Mouse (Mus musculus): ENCODE data around the gene Lgr4. TPM values are rescaled to one million over a fixed set of nuclear protein-coding genes. Genes with fewer than 3 reads are reported as not detected.

Lgr4 gene
- total RNA-seq, 2 experiments from 2014 or later, result 33.2 to 36.3 TPM

DNA sequence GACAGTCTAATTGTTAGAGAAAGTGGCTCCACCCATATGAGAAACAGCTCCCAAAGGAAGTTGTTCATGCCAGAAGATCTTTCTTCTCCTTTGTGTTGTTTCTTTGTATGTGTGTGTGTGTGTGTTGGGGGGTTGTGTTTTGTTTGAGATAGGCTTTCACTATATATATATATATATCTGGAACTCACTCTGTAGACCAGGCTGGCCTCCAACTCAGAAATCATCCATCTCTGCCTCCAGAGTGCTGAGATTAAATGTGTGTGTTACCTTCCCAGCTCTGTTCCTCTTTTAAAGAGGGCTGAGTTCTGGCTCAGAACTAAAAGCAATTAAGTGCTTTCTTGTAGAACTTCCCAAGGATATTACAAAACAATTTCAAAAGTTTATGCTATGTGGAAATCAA is 92.0 kb downstream of the Lgr4 start:
- no peak for DNase-seq (ENCODE audit: low spot score in 2 of 2)

GRCm38 (mm10) chr2:110012184-110012725 is 94.8 kb downstream of the Lgr4 start:
- DNase-seq (ENCODE audit: low spot score in 2 of 2), result no peak

- DNase-seq (ENCODE audit: low spot score in 2 of 2), result no peak
Observed at GRCm38 (mm10) chr2:110017087-110017486, 99.6 kb downstream of the Lgr4 start.

- DNase-seq (ENCODE audit: low spot score in 2 of 2), result peak; percentile 77 to 93
Observed at GRCm38 (mm10) chr2:110017616-110018505, 100.4 kb downstream of the Lgr4 start, which contains the start of gene Ccdc34. Gene Ccdc34 (plus strand): TSS chr2:110017817.

GRCm38 (mm10) chr2:110019656-110020055 is 102.2 kb downstream of the Lgr4 start:
- DNase-seq (ENCODE audit: low spot score in 2 of 2), result no peak

DNA sequence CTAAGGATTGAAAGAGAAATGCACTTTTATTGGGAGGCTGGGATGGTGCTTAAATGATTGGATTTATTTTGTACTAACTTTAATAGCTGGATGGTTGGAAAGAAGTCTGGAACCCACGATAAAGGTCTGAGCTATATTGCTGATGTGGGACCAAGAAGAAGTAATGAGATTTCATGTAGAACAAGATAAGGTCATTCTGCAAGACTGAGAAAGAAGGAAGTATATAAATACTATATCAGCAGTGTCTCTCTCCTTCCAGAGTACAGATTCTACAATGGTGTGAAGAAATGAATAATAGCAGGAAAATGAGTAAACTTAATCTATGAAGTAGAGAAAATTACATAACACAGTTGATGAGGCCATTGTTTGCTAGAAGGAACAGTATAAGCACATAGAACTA is 103.0 kb downstream of the Lgr4 start:
- no peak for DNase-seq (ENCODE audit: low spot score in 2 of 2)

DNA sequence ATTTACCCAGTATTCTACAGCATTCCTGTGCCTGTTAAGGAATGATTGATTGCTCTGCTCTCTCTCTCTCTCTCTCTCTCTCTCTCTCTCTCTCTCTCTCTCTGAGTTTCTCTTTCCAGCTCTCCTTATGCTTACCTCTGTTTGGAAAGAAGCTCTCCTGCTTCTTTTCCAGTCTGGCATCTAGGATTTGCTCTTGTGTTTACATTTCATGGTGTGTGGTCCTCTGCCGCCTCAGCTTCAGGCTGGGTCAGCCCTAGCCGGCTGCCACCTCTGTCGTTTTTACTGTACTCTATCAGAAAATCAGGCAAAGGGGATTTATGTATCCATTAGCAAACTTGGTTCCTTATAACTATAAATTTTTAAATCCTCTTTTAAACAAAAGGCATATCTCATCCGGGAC is 118.8 kb downstream of the Lgr4 start:
- no peak for DNase-seq (ENCODE audit: low spot score in 2 of 2)

DNA sequence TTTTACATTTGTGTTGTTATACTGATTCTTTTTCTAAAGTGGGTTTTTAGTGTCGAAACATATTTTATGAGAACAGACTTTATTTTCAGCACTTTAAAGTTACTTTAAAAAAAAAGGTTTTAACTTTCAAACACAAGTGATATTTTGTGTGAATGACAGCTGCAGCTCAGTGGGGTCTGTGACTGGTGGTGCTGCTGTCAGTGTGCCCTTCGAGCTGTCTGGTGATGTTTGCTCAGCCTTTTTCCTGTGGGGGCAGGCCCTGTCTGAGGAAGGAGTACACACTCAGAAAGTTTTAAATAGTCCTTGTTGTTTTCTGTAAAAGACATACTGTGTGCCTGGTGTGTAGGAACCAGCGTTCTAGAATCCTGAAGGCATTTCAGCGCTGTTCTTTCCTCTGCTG is 119.2 kb downstream of the Lgr4 start:
- DNase-seq (ENCODE audit: low spot score in 2 of 2), result no peak

DNA sequence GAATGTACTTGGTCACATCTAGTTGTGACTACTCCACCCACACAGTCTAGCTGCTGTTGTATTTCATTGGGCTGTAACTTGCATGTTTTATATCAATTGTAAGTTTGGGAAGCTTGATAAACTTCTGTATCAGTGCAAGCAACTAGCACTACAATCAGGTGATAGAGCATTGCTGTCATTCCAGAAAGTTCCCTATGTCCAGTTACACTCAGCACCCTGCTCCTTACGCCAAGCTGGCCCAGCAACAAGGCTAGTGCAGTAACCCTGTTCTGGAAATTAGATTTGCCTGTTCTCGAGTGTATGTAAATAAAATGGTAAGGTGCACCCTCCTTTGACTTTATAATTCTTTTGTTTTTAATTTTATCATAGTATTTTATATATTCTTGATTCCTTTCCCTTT is 119.8 kb downstream of the Lgr4 start:
- no peak for DNase-seq (ENCODE audit: low spot score in 2 of 2)

DNA sequence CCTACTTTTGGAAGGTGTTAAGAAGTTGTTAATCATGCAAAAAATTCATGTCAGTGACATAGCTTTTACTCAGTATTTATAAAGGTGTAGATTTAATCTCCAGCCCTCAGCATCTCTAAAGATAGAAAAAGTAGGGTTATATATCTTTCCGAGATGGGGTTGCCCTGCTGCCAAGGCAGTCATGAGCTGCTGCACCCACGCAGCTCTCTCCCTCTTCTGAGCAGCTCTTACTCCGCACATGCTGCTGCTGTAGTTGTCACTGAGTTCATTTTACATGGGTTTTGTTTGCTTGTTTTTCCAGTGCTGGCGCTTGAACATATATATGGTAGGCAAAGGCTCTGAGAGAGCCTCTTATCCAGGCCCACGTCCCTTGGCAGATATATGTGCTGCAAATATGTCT is 120.9 kb downstream of the Lgr4 start:
- DNase-seq (ENCODE audit: low spot score in 2 of 2), result no peak

GRCm38 (mm10) chr2:110042861-110043760 is 125.7 kb downstream of the Lgr4 start:
- no peak for DNase-seq (ENCODE audit: low spot score in 2 of 2)

DNA sequence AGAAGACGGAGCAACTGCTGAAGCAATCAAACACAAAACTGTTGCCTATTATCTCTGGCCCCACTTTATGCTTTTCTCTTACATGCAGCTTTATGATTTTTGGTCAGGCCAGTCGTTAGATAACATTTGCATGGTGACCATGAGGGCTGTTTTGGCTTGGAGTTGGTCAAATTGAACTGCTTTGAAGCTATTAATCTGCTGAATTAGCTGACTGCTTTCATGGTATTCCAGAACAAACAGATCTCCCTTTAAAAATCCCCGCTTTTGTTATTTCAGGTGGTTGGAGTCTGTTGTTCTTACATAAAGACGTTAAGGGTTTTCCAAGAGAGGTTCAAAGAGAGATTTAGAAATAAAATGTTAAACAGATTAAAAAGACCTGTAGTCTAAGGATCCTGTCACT is 141.0 kb downstream of the Lgr4 start:
- no peak for DNase-seq (ENCODE audit: low spot score in 2 of 2)

GRCm38 (mm10) chr2:110063131-110063530 is 145.7 kb downstream of the Lgr4 start:
- DNase-seq (ENCODE audit: low spot score in 2 of 2), result no peak

Other genes with a start within 250 kb of the Lgr4 start
- gene Bdnf, start 242.9 kb upstream of the Lgr4 start, total RNA-seq (2021), result under 1 TPM; 0.64 to 0.93 TPM
- gene Lin7c, start 26.8 kb upstream of the Lgr4 start, total RNA-seq (2021), result 10 to 100 TPM; 38.6 to 47.3 TPM
- 10 to 100 TPM; 20.6 to 22.9 TPM for gene Ccdc34, start 100.2 kb downstream of the Lgr4 start, total RNA-seq (2021)

All from gastrocnemius, postnatal 4 days (tissue).